Mouse (Mus musculus) left cerebral cortex, adult 8-10 months (tissue): ENCODE results near the gene Ptma. TPM values are rescaled to one million over a fixed set of nuclear protein-coding genes. Genes with fewer than 3 reads are reported as not detected.

Source experiments
- DNase-seq, 2 experiments: peaks; one replicate each; pipeline ENCODE4 v3.0.0; 2022; ENCODE audit warnings: low spot score in 2 of 2
- total RNA-seq, 4 experiments: library from RNA; stranded (reverse); gene quantifications; 2 replicates each; pipeline ENCODE4 v1.2.4; 2022

Ptma gene
- total RNA-seq, 4 experiments from 2014 or later = 407 to 432 (median 416) TPM

GRCm38 (mm10) chr1:86515715-86516410, 10.7 kb upstream of the Ptma start:
- DNase-seq = no peak

- DNase-seq = no peak
Measured at GRCm38 (mm10) chr1:86517076-86517475, 9.4 kb upstream of the Ptma start.

GRCm38 (mm10) chr1:86520361-86520760, 6.2 kb upstream of the Ptma start:
- no peak for DNase-seq

GRCm38 (mm10) chr1:86522286-86522871, 4.1 kb upstream of the Ptma start:
- no peak for DNase-seq

- no peak for DNase-seq
Measured at GRCm38 (mm10) chr1:86523776-86524618, 2.5 kb upstream of the Ptma start.

- DNase-seq = peak; percentile 99 to 100
Measured at GRCm38 (mm10) chr1:86524619-86525498, 1.7 kb upstream of the Ptma start.

GRCm38 (mm10) chr1:86525499-86526115, 919 bp upstream of the Ptma start:
- DNase-seq = peak; percentile 81 to 84

GRCm38 (mm10) chr1:86526789-86527598, 468 bp downstream of the Ptma start:
- no peak for DNase-seq

- peak; percentile 86 to 95 for DNase-seq
Measured at GRCm38 (mm10) chr1:86527599-86528486, 1.3 kb downstream of the Ptma start.

- DNase-seq = no peak
Measured at GRCm38 (mm10) chr1:86528571-86529180, 2.1 kb downstream of the Ptma start.

- no peak for DNase-seq
Measured at GRCm38 (mm10) chr1:86529590-86529989, 3.1 kb downstream of the Ptma start.

GRCm38 (mm10) chr1:86530871-86531546, 4.5 kb downstream of the Ptma start:
- no peak for DNase-seq

GRCm38 (mm10) chr1:86531547-86532321, 5.2 kb downstream of the Ptma start:
- DNase-seq = no peak

- DNase-seq = peak; percentile 77 to 93
Measured at GRCm38 (mm10) chr1:86532362-86533051, 6.0 kb downstream of the Ptma start.

- peak in 1 of 2 experiments; percentile 68 for DNase-seq
Measured at GRCm38 (mm10) chr1:86533411-86534130, 7.0 kb downstream of the Ptma start.

GRCm38 (mm10) chr1:86538383-86538782, 11.9 kb downstream of the Ptma start:
- no peak for DNase-seq
